Mouse (Mus musculus) layer of hippocampus, adult 11-12 months (tissue): ENCODE measurements around the gene Nop14.
"Not testable (repeated sequence)": the region's sequence is repeated elsewhere in the genome, so short reads cannot be mapped to it uniquely, and the experiment has no call there.

ENCODE experiments used
- DNase-seq: peaks from one replicate; pipeline ENCODE4 v3.0.0; 2022; ENCODE audit warnings: low spot score

The Nop14 gene

DNA sequence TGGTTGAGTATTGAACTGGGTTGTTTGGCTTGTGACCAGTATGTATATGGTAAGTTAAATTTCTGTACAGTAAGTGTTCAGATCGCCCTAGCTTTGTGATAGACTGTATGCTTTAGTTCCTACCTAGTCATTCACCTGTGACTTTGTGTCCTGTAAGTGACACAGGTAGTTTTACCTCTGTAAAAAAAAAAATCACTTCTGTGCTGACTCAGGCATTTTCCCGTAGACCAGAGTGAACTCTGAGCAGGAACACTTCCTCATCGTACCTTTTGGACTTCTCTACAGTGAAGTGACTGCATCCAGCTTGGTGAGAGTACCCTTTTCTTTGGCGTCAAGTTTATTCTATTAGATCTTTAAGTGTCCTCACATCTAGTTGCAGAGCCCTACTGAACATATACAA is 50.0 kb downstream of the Nop14 start:
- DNase-seq, result no peak

- no peak for DNase-seq
Observed at GRCm38 (mm10) chr5:34608226-34608625, 51.7 kb downstream of the Nop14 start.

GRCm38 (mm10) chr5:34607100-34607880 is 52.7 kb downstream of the Nop14 start:
- no peak for DNase-seq

DNA sequence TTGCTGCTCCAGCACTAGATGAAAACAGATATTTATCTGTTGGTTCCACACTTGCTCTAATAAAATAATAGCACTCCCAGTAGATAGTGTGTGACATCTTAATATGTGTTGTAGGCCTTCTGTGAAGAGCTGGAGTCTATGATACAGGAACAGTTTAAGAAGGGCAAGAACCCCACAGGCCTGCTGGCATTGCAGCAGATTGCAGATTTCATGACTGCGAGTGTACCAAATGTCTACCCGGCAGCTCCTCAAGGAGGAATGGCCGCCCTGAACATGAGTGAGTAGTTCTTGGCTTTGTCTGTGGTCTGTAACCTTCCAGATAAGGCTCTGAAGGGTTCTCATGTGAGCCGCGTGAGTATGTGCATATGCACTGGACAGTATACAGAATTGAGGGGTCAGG is 55.4 kb downstream of the Nop14 start:
- no peak for DNase-seq

DNA sequence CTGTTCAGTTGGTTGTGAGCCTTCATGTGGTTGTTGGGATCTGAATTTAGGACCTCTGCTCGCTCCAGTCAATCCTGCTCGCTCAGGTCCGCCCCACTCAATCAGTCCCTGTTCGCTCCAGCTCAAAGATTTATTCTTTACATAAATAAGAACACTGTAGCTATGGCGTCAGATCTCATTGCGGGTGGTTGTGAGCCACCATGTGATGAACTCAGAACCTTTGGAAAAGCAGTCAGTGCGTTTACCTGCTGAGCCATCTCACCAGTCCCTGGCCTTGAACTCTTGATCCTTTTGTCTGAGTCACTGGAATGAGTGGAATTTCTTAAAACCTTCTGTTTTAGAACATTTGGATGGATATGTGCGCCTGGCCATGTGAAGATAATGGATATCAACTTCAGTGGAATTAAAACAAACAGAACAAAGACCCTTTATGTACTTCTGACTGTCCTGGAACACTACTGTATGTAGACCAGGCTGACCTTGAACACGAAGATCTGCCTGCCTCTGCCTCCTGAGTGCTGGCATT is 66.7 kb downstream of the Nop14 start:
- DNase-seq, result no peak

- no peak for DNase-seq
Observed at GRCm38 (mm10) chr5:34592666-34593065, 67.3 kb downstream of the Nop14 start.

DNA sequence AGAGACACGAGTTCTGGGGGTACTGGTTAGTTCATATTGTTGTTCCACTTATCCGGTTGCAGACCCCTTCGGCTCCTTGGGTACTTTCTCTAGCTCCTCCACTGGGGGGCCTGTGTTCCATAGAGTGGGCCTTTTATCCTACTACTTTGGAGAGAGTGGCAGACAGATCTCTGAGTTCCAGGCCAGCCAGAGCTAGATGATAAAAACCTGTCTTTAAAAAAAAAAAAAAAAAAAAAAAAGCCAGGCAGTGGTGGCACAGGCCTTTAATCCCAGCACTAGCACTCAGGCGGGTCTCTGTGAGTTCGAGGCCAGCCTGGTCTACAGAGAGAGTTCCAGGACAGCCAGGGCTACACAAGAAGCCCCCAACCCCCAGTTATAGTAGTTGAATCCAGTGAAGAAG is 67.7 kb downstream of the Nop14 start:
- not testable (repeated sequence) for DNase-seq

GRCm38 (mm10) chr5:34591388-34592004 is 68.5 kb downstream of the Nop14 start:
- DNase-seq, result no peak

- DNase-seq, result no peak
Observed at GRCm38 (mm10) chr5:34590702-34591101, 69.2 kb downstream of the Nop14 start.

DNA sequence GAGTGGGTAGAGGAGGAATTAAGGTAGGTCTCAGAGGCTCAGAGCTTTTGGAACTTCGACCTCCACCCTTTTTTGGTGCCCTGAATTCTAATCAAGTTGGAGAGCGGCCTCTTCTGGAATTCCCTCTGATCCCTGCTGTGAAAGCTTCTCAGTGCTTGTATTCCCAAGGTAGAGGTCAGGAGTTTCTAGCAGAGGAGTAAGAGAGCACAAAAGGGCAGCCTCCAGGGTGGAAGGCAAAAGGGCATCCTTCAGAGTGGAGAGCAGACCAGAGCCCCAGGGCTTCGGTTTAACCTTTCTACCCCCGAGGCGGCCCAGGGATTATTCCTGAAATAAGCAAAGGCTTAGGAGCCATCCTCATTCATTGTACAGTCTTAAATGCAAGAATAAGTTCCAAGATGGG is 69.9 kb downstream of the Nop14 start:
- DNase-seq, result no peak
